14 mouse cellular contexts compared by ENCODE assay signal in genomic region chr9:75259656-75260055, GRCm38 (mm10). TPM values are rescaled to one million over a fixed set of nuclear protein-coding genes. Genes with fewer than 3 reads are reported as not detected.
DNase-seq lines count a peak whose midpoint lies in the region; ATAC-seq and TF ChIP-seq lines count a peak whose summit lies in the region.
"Had no signal": no experiment of that assay in that cellular context is flagged by ENCODE, and none has a peak within 500 bp of the region (broad histone marks: within the 10 kb centered on the region; RNA-seq: fewer than 3 reads in every experiment).

No protein-coding gene starts in this region.

- H3K27ac ChIP-seq in hindbrain, embryonic 11.5 days (ENCODE audit: low read depth, low read length) = no peak overlapping the region
- H3K27ac ChIP-seq in hindbrain, embryonic 10.5 days = no peak overlapping the region
- no peak overlapping the region for H3K27ac ChIP-seq in lung, postnatal 0 days (ENCODE audit: low read length)
- H3K27ac ChIP-seq in stomach, postnatal 0 days (replicated peaks) = no peak overlapping the region
- H3K27ac ChIP-seq: forebrain, embryonic 10.5 days; heart, embryonic 15.5 days; neural tube, embryonic 13.5 days had no signal

- 87% methylated on average over 4 of the region's 4 CpGs for WGBS in hindbrain, embryonic 11.5 days
- WGBS in hindbrain, embryonic 10.5 days = 89% methylated on average over 4 of the region's 4 CpGs
- 86% methylated on average over 4 of the region's 4 CpGs for WGBS in lung, postnatal 0 days
- 81% methylated on average over 4 of the region's 4 CpGs for WGBS in stomach, postnatal 0 days

- H3K27me3 ChIP-seq in hindbrain, embryonic 11.5 days (ENCODE audit: control insufficient read depth, insufficient read depth, low read length) = no peaks in the 10 kb centered on the region
- no peaks in the 10 kb centered on the region for H3K27me3 ChIP-seq in hindbrain, embryonic 10.5 days (ENCODE audit: insufficient read depth, poor library complexity, severe bottlenecking)
- no peaks in the 10 kb centered on the region for H3K27me3 ChIP-seq in lung, postnatal 0 days (replicated peaks; ENCODE audit: insufficient read depth, low read length)
- no peaks in the 10 kb centered on the region for H3K27me3 ChIP-seq in stomach, postnatal 0 days (ENCODE audit: control insufficient read depth, insufficient read depth, low read length)
- H3K27me3 ChIP-seq: heart, embryonic 15.5 days; neural tube, embryonic 13.5 days had no signal

- H3K4me1 ChIP-seq in hindbrain, embryonic 11.5 days (replicated peaks; ENCODE audit: control insufficient read depth, insufficient read depth, low read length) = peaks cover 2% of the 10 kb centered on the region
- peaks cover 50% of the 10 kb centered on the region for H3K4me1 ChIP-seq in hindbrain, embryonic 10.5 days (replicated peaks)
- no peaks in the 10 kb centered on the region for H3K4me1 ChIP-seq in lung, postnatal 0 days (ENCODE audit: insufficient read depth, low read depth, low read length)
- no peaks in the 10 kb centered on the region; the same call in 1 of the 2 replicates for H3K4me1 ChIP-seq in stomach, postnatal 0 days (replicated peaks; ENCODE audit: control insufficient read depth, insufficient read depth)

- no peak overlapping the region for H3K4me3 ChIP-seq in hindbrain, embryonic 11.5 days (ENCODE audit: low read depth, low read length)
- H3K4me3 ChIP-seq in hindbrain, embryonic 10.5 days = no peak overlapping the region
- H3K4me3 ChIP-seq in lung, postnatal 0 days (ENCODE audit: low read depth, low read length) = no peak overlapping the region
- no peak overlapping the region for H3K4me3 ChIP-seq in stomach, postnatal 0 days (ENCODE audit: low read depth, low read length)
- H3K4me3 ChIP-seq: forebrain, embryonic 10.5 days; heart, embryonic 15.5 days; midbrain, embryonic 10.5 days; neural tube, embryonic 13.5 days had no signal

- DNase-seq in hindbrain, embryonic 11.5 days (ENCODE audit: low spot score) = peak; percentile 36
- no peak for DNase-seq in hindbrain, embryonic 10.5 days (ENCODE audit: low spot score)
- no peak for DNase-seq in lung, postnatal 0 days (ENCODE audit: low spot score)
- DNase-seq in lung, postnatal 4 days = no peak
- peak; percentile 85 for DNase-seq in R1 (ENCODE audit: low read depth, low spot score)
- no peak for DNase-seq in stomach, postnatal 0 days (ENCODE audit: low spot score)
- no peak for DNase-seq in right cerebral cortex, postnatal 14 days
- DNase-seq in right cerebral cortex, adult 2 months (ENCODE audit: low spot score in 2 of 2) = no peak
- DNase-seq: adrenal gland, adult 2 months; gastrocnemius, postnatal 25 days had no signal

- H3K4me2 ChIP-seq in hindbrain, embryonic 11.5 days (replicated peaks; ENCODE audit: low read depth, low read length) = no peak overlapping the region
- H3K4me2 ChIP-seq in lung, postnatal 0 days (replicated peaks; ENCODE audit: low read depth, low read length) = no peak overlapping the region
- H3K4me2 ChIP-seq in stomach, postnatal 0 days (replicated peaks; ENCODE audit: low read depth) = no peak overlapping the region
- H3K4me2 ChIP-seq: heart, embryonic 15.5 days; neural tube, embryonic 13.5 days had no signal

- no peaks in the 10 kb centered on the region for H3K9me3 ChIP-seq in hindbrain, embryonic 11.5 days (ENCODE audit: control insufficient read depth, low read length)
- H3K9me3 ChIP-seq in hindbrain, embryonic 10.5 days = no peaks in the 10 kb centered on the region
- H3K9me3 ChIP-seq in lung, postnatal 0 days (ENCODE audit: low read length) = no peaks in the 10 kb centered on the region
- H3K9me3 ChIP-seq in stomach, postnatal 0 days (ENCODE audit: control insufficient read depth, low read length) = no peaks in the 10 kb centered on the region
- H3K9me3 ChIP-seq: forebrain, embryonic 10.5 days; heart, embryonic 15.5 days; neural tube, embryonic 13.5 days had no signal

- no peak for ATAC-seq in hindbrain, embryonic 11.5 days (ENCODE audit: low FRiP score)
- ATAC-seq in lung, postnatal 0 days = no peak
- ATAC-seq in stomach, postnatal 0 days (ENCODE audit: low FRiP score, low TSS enrichment) = no peak

- TF ChIP-seq CTCF in lung, postnatal 0 days (IDR thresholded peaks at IDR 0.05) = peak; percentile 62
- peak; percentile 64 for TF ChIP-seq CTCF in stomach, postnatal 0 days (IDR thresholded peaks at IDR 0.05; ENCODE audit: low read depth)

- no peaks in the 10 kb centered on the region for H3K36me3 ChIP-seq in hindbrain, embryonic 11.5 days (ENCODE audit: control insufficient read depth, insufficient read depth, low read length)
- H3K36me3 ChIP-seq in hindbrain, embryonic 10.5 days = no peaks in the 10 kb centered on the region
- H3K36me3 ChIP-seq in lung, postnatal 0 days (ENCODE audit: insufficient read depth, low read length) = no peaks in the 10 kb centered on the region
- H3K36me3 ChIP-seq in stomach, postnatal 0 days (ENCODE audit: control insufficient read depth, insufficient read depth, low read length) = no peaks in the 10 kb centered on the region
- H3K36me3 ChIP-seq: forebrain, embryonic 10.5 days; heart, embryonic 15.5 days; midbrain, embryonic 10.5 days; neural tube, embryonic 13.5 days had no signal

- no peak for TF ChIP-seq EP300 in lung, postnatal 0 days (IDR thresholded peaks at IDR 0.05)
- no peak for TF ChIP-seq EP300 in stomach, postnatal 0 days (optimal IDR thresholded peaks at IDR 0.05)

- H3K9ac ChIP-seq in hindbrain, embryonic 11.5 days (ENCODE audit: low read depth, low read length) = no peak overlapping the region
- H3K9ac ChIP-seq in lung, postnatal 0 days (replicated peaks; ENCODE audit: low read depth) = no peak overlapping the region
- no peak overlapping the region for H3K9ac ChIP-seq in stomach, postnatal 0 days (ENCODE audit: low read length)
- H3K9ac ChIP-seq: heart, embryonic 15.5 days; neural tube, embryonic 13.5 days had no signal

RNA-seq across cellular contexts. Expression of gene Myo5c, which starts 27.8 kb away (rescaled TPM):
- 0.34 and 0.61 TPM in 2 replicates for polyA plus RNA-seq in hindbrain, embryonic 11.5 days (2014; fragmentation: Nextera tagmentation; extraction: Ambion mirVana)
- polyA plus RNA-seq in hindbrain, embryonic 10.5 days (2016; fragmentation: Nextera tagmentation; extraction: Ambion mirVana) = 0.52 and 1.6 TPM in 2 replicates
- 35.0 and 39.2 TPM in 2 replicates for polyA plus RNA-seq in lung, postnatal 0 days (2015; fragmentation: Nextera tagmentation; extraction: Ambion mirVana)
- polyA plus RNA-seq in stomach, postnatal 0 days (2015; fragmentation: Nextera tagmentation; extraction: Ambion mirVana) = 11.4 and 13.2 TPM in 2 replicates

RNA-seq across cellular contexts. Expression of gene Gnb5, which starts 46.4 kb away (rescaled TPM):
- polyA plus RNA-seq in hindbrain, embryonic 11.5 days (2014; fragmentation: Nextera tagmentation; extraction: Ambion mirVana) = 34.7 and 34.8 TPM in 2 replicates
- polyA plus RNA-seq in hindbrain, embryonic 10.5 days (2016; fragmentation: Nextera tagmentation; extraction: Ambion mirVana) = 26.0 and 27.6 TPM in 2 replicates
- polyA plus RNA-seq in lung, postnatal 0 days (2015; fragmentation: Nextera tagmentation; extraction: Ambion mirVana) = 10.7 and 11.5 TPM in 2 replicates
- 16.1 and 17.5 TPM in 2 replicates for polyA plus RNA-seq in stomach, postnatal 0 days (2015; fragmentation: Nextera tagmentation; extraction: Ambion mirVana)

Comparison
In these comparisons a context has a peak if more than half of its experiments do, and no peak if none do; other contexts are left out.
1. DNase-seq: peak in hindbrain, embryonic 11.5 days (single experiment) and R1 (single experiment); none in hindbrain, embryonic 10.5 days (single experiment), lung, postnatal 0 days (single experiment), lung, postnatal 4 days (0 of 2), stomach, postnatal 0 days (single experiment), right cerebral cortex, postnatal 14 days (single experiment) and right cerebral cortex, adult 2 months (0 of 2).